Mouse (Mus musculus): ENCODE measurements around the gene Atp13a5. TPM values are rescaled to one million over a fixed set of nuclear protein-coding genes. Genes with fewer than 3 reads are reported as not detected.

The Atp13a5 gene
- polyA plus RNA-seq, 1 experiment: not detected

- Histone ChIP-seq H3K4me1 (ENCODE audit: control insufficient read depth, insufficient read depth, low read length) (no peaks in the 10 kb centered on the region), H3K9ac (ENCODE audit: low read depth, poor library complexity, severe bottlenecking) (no peak overlapping the region), H3K4me3 (ENCODE audit: low read depth, low read length) (no peak overlapping the region), H3K9me3 (replicated peaks; ENCODE audit: control insufficient read depth, insufficient read depth, low read length, poor library complexity, severe bottlenecking) (no peaks in the 10 kb centered on the region), H3K27ac (ENCODE audit: insufficient read depth, low read length) (no peak overlapping the region), H3K27me3 (ENCODE audit: control insufficient read depth, insufficient read depth, low read length, poor library complexity, severe bottlenecking) (peaks cover 1% of the 10 kb centered on the region; the same call in 1 of the 2 replicates), H3K36me3 (ENCODE audit: control insufficient read depth, insufficient read depth, low read length, poor library complexity, severe bottlenecking) (no peaks in the 10 kb centered on the region)
- no peak for TF ChIP-seq EP300 (IDR thresholded peaks at IDR 0.05; ENCODE audit: insufficient read depth, low read depth, low read length)
- TF ChIP-seq CTCF (IDR thresholded peaks at IDR 0.05; ENCODE audit: low read depth, low read length): no peak
- TF ChIP-seq POLR2A (IDR thresholded peaks at IDR 0.05; ENCODE audit: insufficient read depth, low read length): no peak
Observed at GRCm38 (mm10) chr16:29216395-29217295, 161.9 kb downstream of the Atp13a5 start.

- peak within 1 kb of the TSS; percentile 53 for H3K4me3 ChIP-seq (ENCODE audit: low read depth, low read length)
- H3K36me3 ChIP-seq (ENCODE audit: control insufficient read depth, insufficient read depth, low read length, poor library complexity, severe bottlenecking): no peaks in the 10 kb centered on the region
- no peak within 1 kb of the TSS for H3K27ac ChIP-seq (ENCODE audit: insufficient read depth, low read length)
- peaks cover 3% of the 10 kb centered on the region for H3K27me3 ChIP-seq (ENCODE audit: control insufficient read depth, insufficient read depth, low read length, poor library complexity, severe bottlenecking)
- no peak within 1 kb of the TSS; the same call in 1 of the 2 replicates for H3K9ac ChIP-seq (ENCODE audit: low read depth, poor library complexity, severe bottlenecking)
- H3K9me3 ChIP-seq (replicated peaks; ENCODE audit: control insufficient read depth, insufficient read depth, low read length, poor library complexity, severe bottlenecking): no peaks in the 10 kb centered on the region
- no peaks in the 10 kb centered on the region for H3K4me1 ChIP-seq (ENCODE audit: control insufficient read depth, insufficient read depth, low read length)
- no peak for TF ChIP-seq CTCF (IDR thresholded peaks at IDR 0.05; ENCODE audit: low read depth, low read length)
- TF ChIP-seq POLR2A (IDR thresholded peaks at IDR 0.05; ENCODE audit: insufficient read depth, low read length): no peak
- TF ChIP-seq EP300 (IDR thresholded peaks at IDR 0.05; ENCODE audit: insufficient read depth, low read depth, low read length): no peak
Observed at GRCm38 (mm10) chr16:29209605-29210411, 168.7 kb downstream of the Atp13a5 start, which contains the start of gene Hrasls. Gene Hrasls (plus strand): TSS chr16:29209695.

- Histone ChIP-seq H3K9ac (ENCODE audit: low read depth, poor library complexity, severe bottlenecking) (no peak overlapping the region), H3K4me1 (ENCODE audit: control insufficient read depth, insufficient read depth, low read length) (no peaks in the 10 kb centered on the region), H3K4me3 (ENCODE audit: low read depth, low read length) (no peak overlapping the region), H3K27ac (ENCODE audit: insufficient read depth, low read length) (no peak overlapping the region), H3K27me3 (ENCODE audit: control insufficient read depth, insufficient read depth, low read length, poor library complexity, severe bottlenecking) (peaks cover 2% of the 10 kb centered on the region), H3K36me3 (ENCODE audit: control insufficient read depth, insufficient read depth, low read length, poor library complexity, severe bottlenecking) (no peaks in the 10 kb centered on the region), H3K9me3 (replicated peaks; ENCODE audit: control insufficient read depth, insufficient read depth, low read length, poor library complexity, severe bottlenecking) (no peaks in the 10 kb centered on the region)
- TF ChIP-seq EP300 (IDR thresholded peaks at IDR 0.05; ENCODE audit: insufficient read depth, low read depth, low read length) (no peak), POLR2A (IDR thresholded peaks at IDR 0.05; ENCODE audit: insufficient read depth, low read length) (no peak), CTCF (IDR thresholded peaks at IDR 0.05; ENCODE audit: low read depth, low read length) (no peak)
Observed at GRCm38 (mm10) chr16:29208841-29209240, 169.7 kb downstream of the Atp13a5 start.

- no peak overlapping the region for H3K4me3 ChIP-seq (ENCODE audit: low read depth, low read length)
- TF ChIP-seq EP300 (IDR thresholded peaks at IDR 0.05; ENCODE audit: insufficient read depth, low read depth, low read length): no peak
- TF ChIP-seq CTCF (IDR thresholded peaks at IDR 0.05; ENCODE audit: low read depth, low read length): no peak
- TF ChIP-seq POLR2A (IDR thresholded peaks at IDR 0.05; ENCODE audit: insufficient read depth, low read length): no peak
Observed at GRCm38 (mm10) chr16:29205581-29205980, 173.0 kb downstream of the Atp13a5 start.

GRCm38 (mm10) chr16:29204875-29205274 lies 173.7 kb downstream of the Atp13a5 start:
- Histone ChIP-seq H3K9me3 (replicated peaks; ENCODE audit: control insufficient read depth, insufficient read depth, low read length, poor library complexity, severe bottlenecking) (no peaks in the 10 kb centered on the region), H3K4me3 (ENCODE audit: low read depth, low read length) (no peak overlapping the region), H3K27ac (ENCODE audit: insufficient read depth, low read length) (no peak overlapping the region), H3K36me3 (ENCODE audit: control insufficient read depth, insufficient read depth, low read length, poor library complexity, severe bottlenecking) (no peaks in the 10 kb centered on the region), H3K27me3 (ENCODE audit: control insufficient read depth, insufficient read depth, low read length, poor library complexity, severe bottlenecking) (no peaks in the 10 kb centered on the region), H3K9ac (ENCODE audit: low read depth, poor library complexity, severe bottlenecking) (no peak overlapping the region), H3K4me1 (ENCODE audit: control insufficient read depth, insufficient read depth, low read length) (no peaks in the 10 kb centered on the region)
- TF ChIP-seq EP300 (IDR thresholded peaks at IDR 0.05; ENCODE audit: insufficient read depth, low read depth, low read length): no peak
- no peak for TF ChIP-seq POLR2A (IDR thresholded peaks at IDR 0.05; ENCODE audit: insufficient read depth, low read length)
- TF ChIP-seq CTCF (IDR thresholded peaks at IDR 0.05; ENCODE audit: low read depth, low read length): no peak

More at GRCm38 (mm10) chr16:29205581-29205980, 173.0 kb downstream of the Atp13a5 start:
- no peak overlapping the region for H3K27ac ChIP-seq (ENCODE audit: insufficient read depth, low read length)
- H3K36me3 ChIP-seq (ENCODE audit: control insufficient read depth, insufficient read depth, low read length, poor library complexity, severe bottlenecking): no peaks in the 10 kb centered on the region
- H3K27me3 ChIP-seq (ENCODE audit: control insufficient read depth, insufficient read depth, low read length, poor library complexity, severe bottlenecking): peaks cover under 1% of the 10 kb centered on the region
- H3K9me3 ChIP-seq (replicated peaks; ENCODE audit: control insufficient read depth, insufficient read depth, low read length, poor library complexity, severe bottlenecking): no peaks in the 10 kb centered on the region
- no peaks in the 10 kb centered on the region for H3K4me1 ChIP-seq (ENCODE audit: control insufficient read depth, insufficient read depth, low read length)
- H3K9ac ChIP-seq (ENCODE audit: low read depth, poor library complexity, severe bottlenecking): no peak overlapping the region

All from ES-Bruce4 (cell line).